Mouse (Mus musculus): ENCODE measurements around the gene Bmpr2.

GRCm38 (mm10) chr1:59795336-59795735 is 32.1 kb downstream of the Bmpr2 start:
- no peak for TF ChIP-seq POLR2A (IDR thresholded peaks at IDR 0.05; ENCODE audit: low read depth, low read length)
- no peak for TF ChIP-seq CTCF (IDR thresholded peaks at IDR 0.05; ENCODE audit: borderline replicate concordance, insufficient read depth, low read length)
